Mouse (Mus musculus): Measurements from ENCODE around the gene Dand5.

Dand5 gene

DNA sequence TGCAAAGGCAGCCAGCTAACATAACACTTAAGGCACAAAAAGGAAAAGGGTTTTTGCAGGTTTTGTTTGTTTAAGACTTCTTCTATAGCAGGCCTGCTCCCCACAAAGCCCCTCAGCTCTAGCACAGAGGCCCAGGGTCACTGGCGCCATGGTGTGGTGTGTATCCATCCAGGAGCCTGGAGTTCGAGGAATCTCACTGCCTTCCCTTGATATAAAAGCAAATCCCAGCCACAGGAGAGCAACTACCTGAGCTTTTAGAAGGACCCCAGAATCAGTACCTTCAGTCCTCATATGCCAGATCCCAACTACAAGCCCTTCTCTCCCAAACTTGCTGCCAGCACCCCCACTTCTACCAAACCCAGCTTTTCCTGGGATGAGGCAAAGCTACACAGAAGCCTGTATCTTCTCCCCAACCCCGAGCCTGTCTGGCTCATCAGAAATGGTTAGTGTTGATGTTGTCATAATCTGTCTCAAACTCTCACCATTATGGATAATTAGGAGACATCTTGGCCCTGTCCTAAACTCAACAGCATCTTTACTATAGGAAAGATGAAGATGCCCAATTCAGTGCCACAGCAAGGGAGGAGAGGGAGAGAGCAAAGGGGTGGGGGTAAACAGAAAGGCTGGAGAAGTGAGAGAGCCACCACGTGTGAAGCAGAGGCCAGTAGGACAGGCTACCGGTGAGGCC is 51.5 kb downstream of the Dand5 start:
- DNase-seq (ENCODE audit: low read depth, low spot score): no peak

- no peak for DNase-seq (ENCODE audit: low read depth, low spot score)
Observed at GRCm38 (mm10) chr8:84770100-84770953, 52.3 kb downstream of the Dand5 start.

GRCm38 (mm10) chr8:84769324-84769723 is 53.3 kb downstream of the Dand5 start:
- no peak for DNase-seq (ENCODE audit: low read depth, low spot score)

- DNase-seq (ENCODE audit: low read depth, low spot score): no peak
Observed at GRCm38 (mm10) chr8:84768343-84769095, 54.1 kb downstream of the Dand5 start.

DNA sequence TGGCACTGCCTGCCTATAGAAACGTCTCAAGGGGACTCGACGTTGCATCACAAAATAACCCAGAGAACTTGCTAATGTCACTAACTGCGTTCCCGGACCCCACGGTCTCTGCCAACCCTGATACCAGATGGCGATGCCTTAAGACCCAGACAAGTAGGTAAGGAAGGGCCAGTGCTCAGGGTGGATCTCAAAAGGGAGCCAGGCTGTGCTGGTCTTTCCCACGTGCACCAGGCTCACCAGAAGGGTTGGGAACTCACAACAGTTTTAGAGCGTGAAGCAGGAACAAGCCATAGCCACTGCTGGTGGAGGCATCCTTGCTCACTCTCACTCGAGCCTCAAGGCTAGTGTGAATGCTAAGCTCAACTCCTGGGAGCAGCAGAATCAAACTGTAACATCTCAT is 55.4 kb downstream of the Dand5 start:
- DNase-seq (ENCODE audit: low read depth, low spot score): no peak

GRCm38 (mm10) chr8:84766422-84766821 is 56.2 kb downstream of the Dand5 start:
- no peak for DNase-seq (ENCODE audit: low read depth, low spot score)

- no peak for DNase-seq (ENCODE audit: low read depth, low spot score)
Observed at GRCm38 (mm10) chr8:84765629-84766028, 57.0 kb downstream of the Dand5 start.

All from R1 (cell line).